Mouse (Mus musculus) stomach, embryonic 16.5 days (tissue): Measurements from ENCODE around the gene Cdh4. TPM values are rescaled to one million over a fixed set of nuclear protein-coding genes. Genes with fewer than 3 reads are reported as not detected.
A peak's percentile ranks its signal among the peaks of the same experiment; 100 is the strongest.

ENCODE experiments used
- ATAC-seq: fragments of 200-750 bp; cut with Nextera tagmentation; 2 replicates; pipeline ENCODE4 v1.8.0; 2017; ENCODE audit warnings: moderate number of reproducible peaks, moderate TSS enrichment; ENCODE audit not compliant: insufficient read depth, low FRiP score
- H3K27ac ChIP-seq: fragments of 300-500 bp; sonication (generic); 2 replicates; pipeline ENCODE4 v1.5.1; 2014; ENCODE audit warnings: low read length
- H3K27me3 ChIP-seq: fragments of 300-500 bp; sonication (generic); 2 replicates; pipeline ENCODE4 v1.6.1; 2014; ENCODE audit warnings: low read length, control low read depth, mixed read lengths; ENCODE audit not compliant: control insufficient read depth, insufficient read depth
- H3K36me3 ChIP-seq: fragments of 300-500 bp; sonication (generic); 2 replicates; pipeline ENCODE4 v1.6.1; 2014; ENCODE audit warnings: low read length; ENCODE audit not compliant: control insufficient read depth, insufficient read depth
- H3K4me1 ChIP-seq: fragments of 300-500 bp; sonication (generic); 2 replicates; pipeline ENCODE4 v1.6.1; 2014; ENCODE audit warnings: low read length, control low read depth, mixed read lengths; ENCODE audit not compliant: control insufficient read depth, insufficient read depth
- H3K4me2 ChIP-seq: fragments of 300-500 bp; sonication (generic); 2 replicates; pipeline ENCODE4 v1.6.1; 2014; ENCODE audit warnings: low read depth, low read length, mixed read lengths
- H3K4me3 ChIP-seq: fragments of 300-500 bp; sonication (generic); replicated peaks from 2 replicates; pipeline ENCODE4 v1.5.1; 2014; ENCODE audit warnings: mild to moderate bottlenecking, low read length
- H3K9ac ChIP-seq: fragments of 300-500 bp; sonication (generic); 2 replicates; pipeline ENCODE4 v1.6.1; 2014; ENCODE audit warnings: low read length
- H3K9me3 ChIP-seq: fragments of 300-500 bp; sonication (generic); replicated peaks from 2 replicates; pipeline ENCODE4 v1.6.1; 2016; ENCODE audit warnings: low read length, control low read depth; ENCODE audit not compliant: control insufficient read depth
- WGBS: fragments of 180-500 bp; shearing (Covaris S2); extraction: QIAGEN DNeasy Blood & Tissue Kit; methylation state at CpG from one replicate; pipeline ENCODE4 v1.1.7; 2014; 5-methylcytosine and 5-hydroxymethylcytosine counted together
- polyA plus RNA-seq: library from polyadenylated mRNA; unstranded; fragments of >200 nt; fragmentation: Nextera tagmentation; extraction: Ambion mirVana; gene quantifications from 2 replicates; pipeline ENCODE4 v1.2.1, GENCODE M21; 2015

Gene Cdh4
- polyA plus RNA-seq, 1 experiment from 2014 or later, result 4.4 TPM

DNA sequence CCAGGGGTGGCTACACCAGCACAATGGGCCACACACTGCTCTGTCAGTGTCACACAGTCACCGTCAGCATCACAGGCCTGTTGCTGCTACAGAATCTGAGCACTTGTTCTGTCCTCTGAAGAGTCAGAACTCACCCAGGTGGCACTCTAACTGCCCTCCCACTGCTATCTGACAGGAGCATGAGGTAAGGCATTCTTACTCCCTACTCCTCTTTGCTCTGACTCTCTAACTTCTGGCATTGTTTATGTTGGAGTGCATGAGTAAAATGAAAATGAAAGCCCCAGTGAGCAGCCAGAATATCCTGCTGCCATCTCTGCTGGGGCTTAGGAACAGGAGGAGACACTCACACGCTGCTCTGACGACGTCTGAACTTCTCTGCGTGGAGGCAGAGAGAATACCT lies 505.4 kb downstream of the Cdh4 start:
- H3K4me3 ChIP-seq, result no peak overlapping the region
- H3K27me3 ChIP-seq, result no peaks in the 10 kb centered on the region
- H3K36me3 ChIP-seq, result no peaks in the 10 kb centered on the region
- H3K9ac ChIP-seq, result no peak overlapping the region
- ATAC-seq, result no peak
- 0 out of 2 replicates have a peak overlapping the region, but pooled peaks have one; percentile 6 for H3K27ac ChIP-seq
- no peaks in the 10 kb centered on the region for H3K9me3 ChIP-seq
- WGBS, result 44% methylated on average over 5 of the region's 5 CpGs
- peaks cover 35% of the 10 kb centered on the region for H3K4me1 ChIP-seq
- no peak overlapping the region for H3K4me2 ChIP-seq

- WGBS, result 80% methylated on average over 5 of the region's 5 CpGs
- Histone ChIP-seq H3K36me3 (no peaks in the 10 kb centered on the region), H3K9me3 (no peaks in the 10 kb centered on the region), H3K4me2 (no peak overlapping the region), H3K27ac (no peak overlapping the region), H3K4me1 (peaks cover 35% of the 10 kb centered on the region), H3K9ac (no peak overlapping the region), H3K27me3 (no peaks in the 10 kb centered on the region), H3K4me3 (no peak overlapping the region)
- no peak for ATAC-seq
Observed at GRCm38 (mm10) chr2:179948820-179949219, 506.6 kb downstream of the Cdh4 start.
